Mouse (Mus musculus) MEL (cell line): ENCODE measurements at regions not wholly inside any gene's neighbourhood (a gene's known extent, or its start where the extent isn't known, plus 50 kb on each side); places are given as distances from the start of the nearest gene placed in this dataset.

Experiments used
- DNase-seq: peaks from one replicate; pipeline ENCODE4 v3.0.0; 2011; ENCODE audit warnings: low read depth, low spot score
- H3K27ac ChIP-seq: 2 replicates; pipeline ENCODE4 v1.5.1; 2012; ENCODE audit warnings: low read depth, mild to moderate bottlenecking, control low read depth, low read length, moderate library complexity; ENCODE audit not compliant: control insufficient read depth
- H3K27me3 ChIP-seq, 2 experiments: fragments of 150-350 bp in 1 of 2; sonication (generic) in 1 of 2; 2 replicates each; pipeline ENCODE4 v1.6.1; 2012; ENCODE audit warnings: low read length in 2 of 2, mild to moderate bottlenecking in 2 of 2, improper control_type of control experiment in 1 of 2, moderate library complexity in 1 of 2; ENCODE audit not compliant: insufficient read depth in 2 of 2, control insufficient read depth in 1 of 2
- H3K36me3 ChIP-seq, 2 experiments: 2 replicates each; pipeline ENCODE4 v1.6.1; 2012 to 2014; ENCODE audit warnings: low read length in 2 of 2, improper control_type of control experiment in 1 of 2, inconsistent platforms in 1 of 2, mild to moderate bottlenecking in 1 of 2; ENCODE audit not compliant: insufficient read depth in 2 of 2, control insufficient read depth in 1 of 2
- H3K4me1 ChIP-seq, 2 experiments: fragments of 150-350 bp in 1 of 2; sonication (generic) in 1 of 2; 2 replicates each; pipeline ENCODE4 v1.6.1; 2012; ENCODE audit warnings: low read length in 2 of 2, improper control_type of control experiment in 1 of 2, mild to moderate bottlenecking in 1 of 2; ENCODE audit not compliant: insufficient read depth in 2 of 2, control insufficient read depth in 1 of 2
- H3K4me3 ChIP-seq, 2 experiments: fragments of 150-350 bp in 1 of 2; sonication (generic) in 1 of 2; 2 replicates each; pipeline ENCODE4 v1.5.1; 2012; ENCODE audit warnings: low read depth in 2 of 2, low read length in 2 of 2, mild to moderate bottlenecking in 2 of 2, moderate library complexity in 2 of 2, control low read depth in 1 of 2, improper control_type of control experiment in 1 of 2; ENCODE audit not compliant: control insufficient read depth in 1 of 2, insufficient read depth in 1 of 2
- H3K79me2 ChIP-seq: 2 replicates; pipeline ENCODE4 v1.6.1; 2012; ENCODE audit warnings: mild to moderate bottlenecking, low read length, moderate library complexity; ENCODE audit not compliant: control insufficient read depth, poor library complexity, insufficient read depth
- H3K9ac ChIP-seq: 2 replicates; pipeline ENCODE4 v1.6.1; 2012; ENCODE audit warnings: low read depth, mild to moderate bottlenecking, control low read depth, low read length, moderate library complexity; ENCODE audit not compliant: control insufficient read depth, poor library complexity, severe bottlenecking
- H3K9me3 ChIP-seq: fragments of 150-350 bp; sonication (generic); replicated peaks from 2 replicates; pipeline ENCODE4 v1.6.1; 2012; ENCODE audit warnings: mild to moderate bottlenecking, low read length, improper control_type of control experiment, moderate library complexity; ENCODE audit not compliant: insufficient read depth
- BHLHE40 ChIP-seq: IDR thresholded peaks from 2 replicates; pipeline ENCODE4 v1.6.1; 2012; ENCODE audit warnings: low read depth, mild to moderate bottlenecking, inconsistent platforms, low read length, improper control_type of control experiment, borderline replicate concordance
- CHD1 ChIP-seq: IDR thresholded peaks from 2 replicates; pipeline ENCODE4 v1.6.1; 2012; ENCODE audit warnings: low read depth, mild to moderate bottlenecking, inconsistent platforms, low read length, improper control_type of control experiment
- CHD2 ChIP-seq: IDR thresholded peaks from 2 replicates; pipeline ENCODE4 v1.6.1; 2011; ENCODE audit warnings: low read length, improper control_type of control experiment
- CTCF ChIP-seq, 3 experiments: IDR thresholded peaks in 2 of 3; conservative IDR thresholded peaks in 1 of 3; 2 replicates each; pipeline ENCODE4 v1.5.1; 2011 to 2012; ENCODE audit warnings: low read length in 3 of 3, low read depth in 2 of 3, mild to moderate bottlenecking in 2 of 3, improper control_type of control experiment in 1 of 3, inconsistent platforms in 1 of 3, mixed read lengths in 1 of 3, moderate library complexity in 1 of 3; ENCODE audit not compliant: control insufficient read depth in 1 of 3, insufficient read depth in 1 of 3, poor library complexity in 1 of 3, severe bottlenecking in 1 of 3
- E2F4 ChIP-seq: IDR thresholded peaks from 2 replicates; pipeline ENCODE4 v1.6.1; 2011; ENCODE audit warnings: low read depth, low read length, improper control_type of control experiment, borderline replicate concordance
- ELF1 ChIP-seq: IDR thresholded peaks from 2 replicates; pipeline ENCODE4 v1.6.1; 2014; ENCODE audit warnings: low read depth, mild to moderate bottlenecking, inconsistent platforms, low read length, improper control_type of control experiment, moderate library complexity
- EP300 ChIP-seq, 2 experiments: IDR thresholded peaks; 2 replicates each; pipeline ENCODE4 v1.6.1; 2011; ENCODE audit warnings: improper control_type of control experiment in 2 of 2, low read length in 2 of 2, low read depth in 1 of 2, mild to moderate bottlenecking in 1 of 2
- ETS1 ChIP-seq: IDR thresholded peaks from 2 replicates; pipeline ENCODE4 v1.6.1; 2012; ENCODE audit warnings: low read depth, mild to moderate bottlenecking, inconsistent platforms, low read length, improper control_type of control experiment, moderate library complexity
- GABPA ChIP-seq: IDR thresholded peaks from 2 replicates; pipeline ENCODE4 v1.6.1; 2012; ENCODE audit warnings: low read depth, mild to moderate bottlenecking, inconsistent platforms, low read length, improper control_type of control experiment, moderate library complexity
- HCFC1 ChIP-seq: IDR thresholded peaks from 2 replicates; pipeline ENCODE4 v1.6.1; 2012; ENCODE audit warnings: low read depth, mild to moderate bottlenecking, inconsistent platforms, low read length, improper control_type of control experiment, moderate library complexity
- KAT2A ChIP-seq: conservative IDR thresholded peaks from 2 replicates; pipeline ENCODE4 v1.6.1; 2012; ENCODE audit warnings: low read depth, low read length, improper control_type of control experiment, inconsistent platforms
- MAFK ChIP-seq: IDR thresholded peaks from 2 replicates; pipeline ENCODE4 v1.6.1; 2011; ENCODE audit warnings: low read depth, mild to moderate bottlenecking, low read length, improper control_type of control experiment, borderline replicate concordance
- MAX ChIP-seq: IDR thresholded peaks from 2 replicates; pipeline ENCODE4 v1.6.1; 2011; ENCODE audit warnings: low read length, improper control_type of control experiment
- MAZ ChIP-seq: IDR thresholded peaks from 2 replicates; pipeline ENCODE4 v1.6.1; 2012; ENCODE audit warnings: low read depth, mild to moderate bottlenecking, inconsistent platforms, low read length, improper control_type of control experiment
- MXI1 ChIP-seq: IDR thresholded peaks from 2 replicates; pipeline ENCODE4 v1.6.1; 2011; ENCODE audit warnings: mild to moderate bottlenecking, low read depth, low read length, improper control_type of control experiment
- MYB ChIP-seq: IDR thresholded peaks from 2 replicates; pipeline ENCODE4 v1.6.1; 2011; ENCODE audit warnings: mild to moderate bottlenecking, low read depth, low read length, improper control_type of control experiment
- MYC ChIP-seq: IDR thresholded peaks from 2 replicates; pipeline ENCODE4 v1.6.1; 2011; ENCODE audit warnings: low read depth, mild to moderate bottlenecking, low read length, improper control_type of control experiment, moderate library complexity
- NELFE ChIP-seq: IDR thresholded peaks from 2 replicates; pipeline ENCODE4 v1.6.1; 2011; ENCODE audit warnings: low read depth, low read length, improper control_type of control experiment
- NRF1 ChIP-seq: IDR thresholded peaks from 2 replicates; pipeline ENCODE4 v1.6.1; 2014; ENCODE audit warnings: low read depth, mild to moderate bottlenecking, inconsistent platforms, low read length, improper control_type of control experiment, moderate library complexity; ENCODE audit not compliant: poor library complexity, insufficient read depth, severe bottlenecking
- POLR2A ChIP-seq, 2 experiments: IDR thresholded peaks; 2 replicates each; pipeline ENCODE4 v1.6.1; 2011 to 2012; ENCODE audit warnings: low read length in 2 of 2, mild to moderate bottlenecking in 2 of 2, control low read depth in 1 of 2, improper control_type of control experiment in 1 of 2, low read depth in 1 of 2, moderate library complexity in 1 of 2; ENCODE audit not compliant: control insufficient read depth in 1 of 2, insufficient read depth in 1 of 2, poor library complexity in 1 of 2
- POLR2AphosphoS2 ChIP-seq: IDR thresholded peaks from 2 replicates; pipeline ENCODE4 v1.6.1; 2011; ENCODE audit warnings: low read length, improper control_type of control experiment
- POLR2AphosphoS5 ChIP-seq: IDR thresholded peaks from 2 replicates; pipeline ENCODE4 v1.6.1; 2012; ENCODE audit warnings: low read depth, borderline replicate concordance, mild to moderate bottlenecking, inconsistent platforms, low read length, moderate library complexity, mixed read lengths
- RAD21 ChIP-seq: IDR thresholded peaks from 2 replicates; pipeline ENCODE4 v1.6.1; 2011; ENCODE audit warnings: mild to moderate bottlenecking, low read depth, low read length, improper control_type of control experiment
- SIN3A ChIP-seq: IDR thresholded peaks from 2 replicates; pipeline ENCODE4 v1.6.1; 2012; ENCODE audit warnings: low read length, improper control_type of control experiment, inconsistent platforms
- SMC3 ChIP-seq: IDR thresholded peaks from 2 replicates; pipeline ENCODE4 v1.6.1; 2011; ENCODE audit warnings: low read depth, low read length, improper control_type of control experiment
- TAL1 ChIP-seq: IDR thresholded peaks from 2 replicates; pipeline ENCODE4 v1.6.1; 2012; ENCODE audit warnings: mild to moderate bottlenecking, inconsistent platforms, low read length, moderate library complexity, mixed read lengths
- TBP ChIP-seq: IDR thresholded peaks from 2 replicates; pipeline ENCODE4 v1.8.0; 2011; ENCODE audit warnings: low read depth, low read length, improper control_type of control experiment
- TCF12 ChIP-seq: IDR thresholded peaks from 2 replicates; pipeline ENCODE4 v1.6.1; 2014; ENCODE audit warnings: low read depth, mild to moderate bottlenecking, inconsistent platforms, low read length, improper control_type of control experiment, moderate library complexity
- UBTF ChIP-seq: IDR thresholded peaks from 2 replicates; pipeline ENCODE4 v1.6.1; 2012; ENCODE audit warnings: low read depth, mild to moderate bottlenecking, inconsistent platforms, low read length, improper control_type of control experiment, moderate library complexity, borderline replicate concordance; ENCODE audit not compliant: insufficient read depth
- USF1 ChIP-seq: IDR thresholded peaks from 2 replicates; pipeline ENCODE4 v1.6.1; 2014; ENCODE audit warnings: low read depth, mild to moderate bottlenecking, inconsistent platforms, low read length, improper control_type of control experiment, moderate library complexity
- USF2 ChIP-seq, 2 experiments: IDR thresholded peaks; 2 replicates each; pipeline ENCODE4 v1.6.1; 2011 to 2012; ENCODE audit warnings: improper control_type of control experiment in 2 of 2, low read length in 2 of 2, borderline replicate concordance in 1 of 2, inconsistent platforms in 1 of 2, low read depth in 1 of 2, mild to moderate bottlenecking in 1 of 2; ENCODE audit not compliant: insufficient read depth in 1 of 2
- ZC3H11A ChIP-seq: IDR thresholded peaks from 2 replicates; pipeline ENCODE4 v1.6.1; 2012; ENCODE audit warnings: low read depth, mild to moderate bottlenecking, inconsistent platforms, low read length, improper control_type of control experiment
- ZKSCAN1 ChIP-seq: IDR thresholded peaks from 2 replicates; pipeline ENCODE4 v1.6.1; 2012; ENCODE audit warnings: low read depth, mild to moderate bottlenecking, inconsistent platforms, low read length, improper control_type of control experiment, moderate library complexity
- ZMIZ1 ChIP-seq: IDR thresholded peaks from 2 replicates; pipeline ENCODE4 v1.6.1; 2012; ENCODE audit warnings: low read depth, mild to moderate bottlenecking, inconsistent platforms, low read length, improper control_type of control experiment, moderate library complexity
- ZNF384 ChIP-seq: IDR thresholded peaks from 2 replicates; pipeline ENCODE4 v1.6.1; 2012; ENCODE audit warnings: low read depth, mild to moderate bottlenecking, inconsistent platforms, low read length, improper control_type of control experiment

- no peak for TF ChIP-seq NELFE
- TF ChIP-seq UBTF, result no peak
Observed at GRCm38 (mm10) chr16:76554846-76555245, 181.2 kb upstream of the Nrip1 start (continued).

GRCm38 (mm10) chr16:76549628-76550027, 176.0 kb upstream of the Nrip1 start:
- Histone ChIP-seq H3K36me3 (peaks cover 0 to 33% of the 10 kb centered on the region in 2 experiments; a peak in 2 of 4 replicates), H3K27ac (peak overlapping the region; percentile 80), H3K4me3 (peak overlapping the region; percentile 27 to 47), H3K79me2 (no peaks in the 10 kb centered on the region), H3K27me3 (no peaks in the 10 kb centered on the region), H3K4me1 (peaks cover 12 to 29% of the 10 kb centered on the region in 2 experiments), H3K9me3 (no peaks in the 10 kb centered on the region), H3K9ac (peak overlapping the region; percentile 44)
- DNase-seq, result peak; percentile 85
- TF ChIP-seq MAZ, result no peak
- TF ChIP-seq TCF12, result peak; percentile 75
- no peak for TF ChIP-seq NRF1
- no peak for TF ChIP-seq RAD21
- TF ChIP-seq ZKSCAN1, result no peak
- TF ChIP-seq POLR2AphosphoS5, result no peak
- TF ChIP-seq E2F4, result no peak
- TF ChIP-seq MXI1, result no peak
- peak; percentile 25; the same call in 1 of the 2 replicates for TF ChIP-seq NELFE
- peak; percentile 95 to 97 for TF ChIP-seq EP300 (IDR thresholded peaks at IDR 0.05; ENCODE audit: low read depth in 1 of 2, low read length in 2 of 2)
- TF ChIP-seq HCFC1, result no peak
- peak in 1 of 2 experiments; percentile 37; a peak in 1 of 4 replicates for TF ChIP-seq POLR2A (IDR thresholded peaks at IDR 0.05; ENCODE audit: control insufficient read depth in 1 of 2, insufficient read depth in 1 of 2, low read depth in 1 of 2, low read length in 2 of 2, poor library complexity in 1 of 2)
- no peak for TF ChIP-seq BHLHE40
- no peak for TF ChIP-seq ZNF384
- TF ChIP-seq GABPA, result no peak
- TF ChIP-seq CHD1, result no peak
- no peak for TF ChIP-seq TAL1
- peak; percentile 73 for TF ChIP-seq ETS1
- TF ChIP-seq POLR2AphosphoS2, result no peak
- TF ChIP-seq CHD2, result no peak
- TF ChIP-seq SMC3, result no peak
- no peak for TF ChIP-seq MAFK
- peak; percentile 98 for TF ChIP-seq MYB
- TF ChIP-seq KAT2A, result no peak
- 0 out of 2 replicates have a peak, but pooled peaks have one; percentile 22 for TF ChIP-seq ZMIZ1
- TF ChIP-seq ELF1, result peak; percentile 6; the same call in 1 of the 2 replicates
- TF ChIP-seq TBP, result peak; percentile 68; the same call in 1 of the 2 replicates
- no peak for TF ChIP-seq CTCF (IDR thresholded peaks at IDR 0.05 in 2 of 3, conservative IDR thresholded peaks at IDR 0.05 in 1 of 3; ENCODE audit: control insufficient read depth in 1 of 3, insufficient read depth in 1 of 3, low read depth in 2 of 3, low read length in 3 of 3, poor library complexity in 1 of 3, severe bottlenecking in 1 of 3)
- no peak for TF ChIP-seq ZC3H11A
- TF ChIP-seq UBTF, result no peak
- 0 out of 2 replicates have a peak, but pooled peaks have one; percentile 38 for TF ChIP-seq MYC
- TF ChIP-seq SIN3A, result peak; percentile 76
- TF ChIP-seq USF2 (IDR thresholded peaks at IDR 0.05; ENCODE audit: borderline replicate concordance in 1 of 2, insufficient read depth in 1 of 2, low read depth in 1 of 2, low read length in 2 of 2), result no peak
- TF ChIP-seq MAX, result no peak
- TF ChIP-seq USF1, result no peak
